Mouse (Mus musculus): ENCODE results near the gene Polr3f.

DNA sequence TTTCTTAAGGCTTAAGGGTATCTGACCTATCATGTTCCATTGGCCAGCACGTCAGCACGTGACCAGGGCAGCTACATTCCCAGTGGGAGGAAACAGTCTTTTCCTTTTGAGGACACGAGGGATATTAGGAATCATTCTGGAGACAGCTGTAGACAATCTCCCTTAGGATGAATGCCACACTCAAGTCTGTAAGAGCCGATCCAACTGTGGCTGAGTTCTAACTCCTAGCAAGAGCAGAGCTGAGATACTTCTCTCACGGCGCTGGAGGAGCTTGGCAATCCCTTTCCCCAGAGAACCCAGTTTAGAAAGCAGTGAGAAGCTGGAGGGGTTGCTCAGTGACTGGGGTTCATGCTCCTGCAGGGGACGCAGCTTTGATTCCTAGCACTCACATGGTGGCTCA lies 42.1 kb upstream of the Polr3f start:
- TF ChIP-seq CTCF (IDR thresholded peaks at IDR 0.05; ENCODE audit: control insufficient read depth, insufficient read depth, low read length): no peak
- TF ChIP-seq POLR2A (IDR thresholded peaks at IDR 0.05; ENCODE audit: borderline replicate concordance, control insufficient read depth, low read depth, low read length): no peak

All from bone marrow, adult 2 months (tissue).